Mouse (Mus musculus) kidney, adult 2 months (tissue): ENCODE data around the gene Dlg3.

ENCODE experiments used
- CTCF ChIP-seq: fragments of 200-500 bp; conservative IDR thresholded peaks from 2 replicates; pipeline ENCODE4 v1.5.1; 2011; ENCODE audit warnings: low read depth, mild to moderate bottlenecking, control low read depth, low read length, moderate library complexity, mixed read lengths; ENCODE audit not compliant: insufficient read depth, insufficient read length
- POLR2A ChIP-seq: fragments of 200-500 bp; IDR thresholded peaks from one replicate; pipeline ENCODE4 v1.6.1; 2011; ENCODE audit warnings: low read depth, low read length, control low read depth

DNA sequence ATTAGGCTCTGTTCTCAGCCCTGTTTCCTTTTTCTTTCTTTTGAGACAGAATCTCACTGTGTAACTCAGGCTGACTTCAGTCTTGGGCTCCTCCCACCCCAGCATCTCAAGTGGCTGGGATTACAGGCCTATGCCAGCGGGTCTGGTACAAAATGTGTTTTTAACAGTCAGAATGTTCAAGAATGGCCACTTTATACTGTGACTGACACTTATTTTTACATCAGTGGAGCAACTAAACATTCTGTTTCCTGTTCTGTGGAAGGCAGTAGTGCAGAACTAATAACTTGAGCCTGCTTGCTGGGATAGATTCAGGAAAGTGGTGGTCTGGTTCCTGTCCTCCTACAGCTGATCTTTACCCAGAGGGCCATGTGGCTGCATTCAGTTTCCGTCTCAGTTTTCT lies 33.1 kb downstream of the Dlg3 start:
- TF ChIP-seq CTCF (no peak), POLR2A (no peak)
